Mouse (Mus musculus): ENCODE data around the gene Olfr1441.

GRCm38 (mm10) chr19:12427101-12427500 is 9.9 kb downstream of the Olfr1441 start:
- TF ChIP-seq E2F4 (IDR thresholded peaks at IDR 0.05; ENCODE audit: insufficient read depth) (no peak), TCF12 (IDR thresholded peaks at IDR 0.05; ENCODE audit: insufficient read depth, poor library complexity, severe bottlenecking) (no peak), POLR2A (IDR thresholded peaks at IDR 0.05; ENCODE audit: insufficient read length, low read depth) (no peak), MAX (IDR thresholded peaks at IDR 0.05; ENCODE audit: low read depth) (no peak), USF1 (IDR thresholded peaks at IDR 0.05; ENCODE audit: low read depth) (no peak), REST (IDR thresholded peaks at IDR 0.05; ENCODE audit: insufficient read depth, insufficient read length) (no peak), CEBPB (IDR thresholded peaks at IDR 0.05; ENCODE audit: insufficient read depth, poor library complexity, severe bottlenecking) (no peak), POLR2AphosphoS2 (IDR thresholded peaks at IDR 0.05; ENCODE audit: insufficient read length, low read depth) (no peak), MYOG (IDR thresholded peaks at IDR 0.05; ENCODE audit: control insufficient read depth in 1 of 3, insufficient read depth in 1 of 3, insufficient read length in 2 of 3, low read depth in 2 of 3) (no peak)

All from myocyte (in vitro differentiated cells).